Mouse (Mus musculus) embryonic fibroblast, embryonic 13.5 days (primary cell): ENCODE data around the gene Cst13.

Experiments
- CTCF ChIP-seq: IDR thresholded peaks from 2 replicates; pipeline ENCODE4 v1.5.1; 2011; ENCODE audit warnings: mild to moderate bottlenecking, control low read depth, low read length, moderate library complexity, borderline replicate concordance; ENCODE audit not compliant: insufficient read depth
- POLR2A ChIP-seq: IDR thresholded peaks from 2 replicates; pipeline ENCODE4 v1.6.1; 2011; ENCODE audit warnings: low read depth, mild to moderate bottlenecking, control low read depth, low read length, moderate library complexity

GRCm38 (mm10) chr2:148834912-148835311, 15.0 kb downstream of the Cst13 start, which contains the start of gene Cst9:
- TF ChIP-seq POLR2A = no peak
- TF ChIP-seq CTCF = no peak
